Mouse (Mus musculus) hindbrain, embryonic 14.5 days (tissue): ENCODE results near the gene Mroh2a. TPM values are rescaled to one million over a fixed set of nuclear protein-coding genes. Genes with fewer than 3 reads are reported as not detected.

Experiments
- ATAC-seq: fragments of 200-750 bp; cut with Nextera tagmentation; 2 replicates; pipeline ENCODE4 v1.8.0; 2017; ENCODE audit warnings: moderate number of reproducible peaks, mild to moderate bottlenecking, moderate TSS enrichment, moderate library complexity; ENCODE audit not compliant: low FRiP score
- DNase-seq: peaks from one replicate; pipeline ENCODE4 v3.0.0-alpha.2; 2015; ENCODE audit warnings: low spot score
- H3K27ac ChIP-seq: fragments of 300-500 bp; sonication (generic); 2 replicates; pipeline ENCODE4 v1.5.1; 2014; ENCODE audit warnings: mild to moderate bottlenecking, moderate library complexity
- H3K27me3 ChIP-seq: fragments of 300-500 bp; sonication (generic); 2 replicates; pipeline ENCODE4 v1.6.1; 2014; ENCODE audit warnings: mild to moderate bottlenecking, low read length, mixed read lengths; ENCODE audit not compliant: control insufficient read depth, insufficient read depth
- H3K36me3 ChIP-seq: fragments of 300-500 bp; sonication (generic); replicated peaks from 2 replicates; pipeline ENCODE4 v1.6.1; 2014; ENCODE audit not compliant: control insufficient read depth, insufficient read depth
- H3K4me1 ChIP-seq: fragments of 300-500 bp; sonication (generic); replicated peaks from 2 replicates; pipeline ENCODE4 v1.6.1; 2014; ENCODE audit warnings: antibody characterized with exemption, low read length, mixed read lengths; ENCODE audit not compliant: control insufficient read depth, insufficient read depth
- H3K4me2 ChIP-seq: fragments of 300-500 bp; sonication (generic); replicated peaks from 2 replicates; pipeline ENCODE4 v1.6.1; 2014; ENCODE audit warnings: mild to moderate bottlenecking, moderate library complexity
- H3K4me3 ChIP-seq: fragments of 300-500 bp; sonication (generic); replicated peaks from 2 replicates; pipeline ENCODE4 v1.5.1; 2014; ENCODE audit warnings: mild to moderate bottlenecking, low read length
- H3K9ac ChIP-seq: fragments of 300-500 bp; sonication (generic); 2 replicates; pipeline ENCODE4 v1.6.1; 2014
- H3K9me3 ChIP-seq: fragments of 300-500 bp; sonication (generic); 2 replicates; pipeline ENCODE4 v1.6.1; 2016; ENCODE audit warnings: low read length; ENCODE audit not compliant: control insufficient read depth
- WGBS: fragments of 180-500 bp; shearing (Covaris S2); extraction: QIAGEN DNeasy Blood & Tissue Kit; methylation state at CpG from one replicate; pipeline ENCODE4 v1.1.7; 2014; 5-methylcytosine and 5-hydroxymethylcytosine counted together
- polyA plus RNA-seq: library from polyadenylated mRNA; unstranded; fragments of >200 nt; fragmentation: Nextera tagmentation; extraction: Ambion mirVana; gene quantifications from 2 replicates; pipeline ENCODE4 v1.2.1, GENCODE M21; 2014

The Mroh2a gene
- polyA plus RNA-seq, 1 experiment from 2014 or later, result 1.1 TPM

DNA sequence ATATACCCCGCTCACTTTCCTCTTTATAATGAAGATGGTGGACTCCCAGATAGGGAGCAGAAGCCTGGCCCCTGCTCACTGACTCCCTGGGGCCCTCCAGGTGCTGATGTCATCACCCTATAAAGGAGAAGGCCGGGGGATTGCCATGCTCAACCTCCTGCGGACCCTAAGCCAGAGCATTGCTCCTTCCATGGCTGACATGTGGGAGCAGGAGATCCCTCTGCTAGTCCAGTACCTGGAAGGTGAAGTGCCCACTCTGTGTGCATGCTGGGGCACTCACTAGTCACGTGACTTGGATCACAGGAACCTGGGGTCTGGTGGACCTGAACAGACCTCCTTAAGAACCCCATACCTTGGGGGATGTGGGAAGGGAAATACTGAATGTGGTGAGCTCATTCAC lies 13.8 kb downstream of the Mroh2a start:
- Histone ChIP-seq H3K9ac (no peak overlapping the region), H3K4me1 (no peaks in the 10 kb centered on the region), H3K9me3 (peaks cover 99% of the 10 kb centered on the region), H3K27ac (no peak overlapping the region), H3K4me2 (no peak overlapping the region), H3K36me3 (no peaks in the 10 kb centered on the region), H3K27me3 (no peaks in the 10 kb centered on the region), H3K4me3 (no peak overlapping the region)
- no peak for ATAC-seq
- WGBS, result 77% methylated on average over 4 of the region's 4 CpGs
- no peak for DNase-seq

DNA sequence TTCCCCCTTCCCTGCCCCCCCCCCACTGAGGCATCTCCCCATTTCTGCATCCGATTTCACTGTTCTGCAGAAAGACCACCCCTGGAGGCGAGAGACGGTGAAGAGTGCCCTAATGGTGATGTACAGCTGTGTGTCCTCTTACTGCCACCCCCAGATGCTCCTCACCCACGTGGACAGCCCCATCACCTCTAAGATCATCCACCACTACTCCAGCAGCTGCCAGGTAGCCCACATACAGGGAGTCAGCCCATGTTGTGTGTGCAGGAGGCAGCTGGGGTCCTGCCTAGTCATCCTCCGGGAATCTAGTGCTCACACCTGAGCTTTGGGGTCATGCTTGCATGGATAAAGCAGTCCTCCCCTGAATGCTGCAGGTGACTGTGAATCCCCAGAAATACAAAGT lies 17.1 kb downstream of the Mroh2a start:
- ATAC-seq (no peak), DNase-seq (no peak)
- 68% methylated on average over 5 of the region's 5 CpGs for WGBS

DNA sequence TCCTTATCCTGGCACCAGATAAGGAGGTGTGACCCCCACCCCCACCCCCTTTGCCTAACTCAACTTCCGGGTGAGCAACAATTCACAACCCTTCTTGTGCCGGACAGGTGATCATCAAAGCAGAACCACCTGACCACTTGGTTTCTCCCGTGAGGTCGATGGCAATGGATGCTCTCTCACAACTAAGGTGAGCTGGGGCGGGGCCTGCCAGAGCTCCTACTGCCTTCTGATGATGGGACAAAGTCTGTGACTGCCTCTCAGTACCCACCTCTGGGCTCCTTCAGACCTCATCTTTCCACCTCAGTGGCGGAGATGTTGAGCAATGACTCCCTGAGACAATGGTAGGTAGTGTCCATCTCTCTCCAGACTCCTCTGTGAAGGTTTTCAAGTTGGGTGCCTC lies 19.1 kb downstream of the Mroh2a start:
- Histone ChIP-seq H3K9me3 (peaks cover 100% of the 10 kb centered on the region), H3K9ac (no peak overlapping the region), H3K4me2 (no peak overlapping the region), H3K27ac (no peak overlapping the region), H3K36me3 (no peaks in the 10 kb centered on the region), H3K27me3 (no peaks in the 10 kb centered on the region), H3K4me3 (no peak overlapping the region), H3K4me1 (no peaks in the 10 kb centered on the region)
- DNase-seq, result no peak
- 79% methylated on average over 6 of the region's 6 CpGs for WGBS
- no peak for ATAC-seq

More for the DNA sequence above, 17.1 kb downstream of the Mroh2a start:
- Histone ChIP-seq H3K4me1 (no peaks in the 10 kb centered on the region), H3K9me3 (peaks cover 100% of the 10 kb centered on the region), H3K27ac (no peak overlapping the region), H3K4me3 (no peak overlapping the region), H3K27me3 (no peaks in the 10 kb centered on the region), H3K9ac (no peak overlapping the region), H3K36me3 (no peaks in the 10 kb centered on the region), H3K4me2 (no peak overlapping the region)

DNA sequence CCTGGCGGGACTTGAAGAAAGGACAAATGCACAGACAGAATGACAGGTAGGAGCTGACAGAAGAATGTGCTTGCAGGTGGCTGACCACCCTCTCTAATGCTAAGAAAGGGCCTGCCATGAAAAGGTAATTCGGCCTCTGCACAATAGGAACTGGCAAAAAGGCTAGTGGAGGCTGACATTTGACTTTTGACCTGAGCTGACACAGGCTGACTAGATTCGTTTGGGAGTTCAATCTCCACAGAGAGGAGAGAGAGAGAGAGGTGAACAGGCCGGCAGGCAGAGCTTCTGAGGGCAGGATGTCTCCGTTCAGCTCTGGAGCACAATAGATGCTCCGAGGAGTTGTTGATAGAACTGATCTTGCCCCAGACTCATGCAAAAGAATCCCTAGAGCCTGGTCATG lies 19.6 kb downstream of the Mroh2a start:
- Histone ChIP-seq H3K4me3 (no peak overlapping the region), H3K4me1 (no peaks in the 10 kb centered on the region), H3K9ac (no peak overlapping the region), H3K36me3 (no peaks in the 10 kb centered on the region), H3K9me3 (peaks cover 100% of the 10 kb centered on the region), H3K27ac (no peak overlapping the region), H3K4me2 (no peak overlapping the region), H3K27me3 (no peaks in the 10 kb centered on the region)
- no peak for DNase-seq
- no peak for ATAC-seq
- 46% methylated on average over 6 of the region's 6 CpGs for WGBS

DNA sequence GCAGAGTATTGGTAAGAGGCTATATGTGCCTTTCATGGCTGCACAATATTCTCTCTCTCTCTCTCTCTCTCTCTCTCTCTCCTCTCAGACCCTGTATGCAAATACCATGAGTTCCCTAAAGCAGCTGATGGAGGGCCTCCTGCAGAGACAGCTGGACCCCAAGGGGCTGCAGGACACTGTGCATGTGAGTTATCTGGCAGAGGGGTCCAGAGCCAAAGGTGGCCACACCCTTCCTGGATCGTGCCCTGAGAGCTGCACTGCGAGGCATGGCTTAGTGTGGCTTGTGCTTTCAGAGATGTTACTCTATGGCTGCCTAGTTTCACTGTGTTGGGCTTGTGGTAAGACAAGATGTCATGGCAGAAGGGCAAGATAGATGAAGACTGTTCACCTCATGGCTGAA lies 20.9 kb downstream of the Mroh2a start:
- Histone ChIP-seq H3K4me1 (no peaks in the 10 kb centered on the region), H3K36me3 (no peaks in the 10 kb centered on the region), H3K9me3 (peaks cover 98% of the 10 kb centered on the region), H3K27ac (no peak overlapping the region), H3K27me3 (no peaks in the 10 kb centered on the region), H3K4me3 (no peak overlapping the region), H3K9ac (no peak overlapping the region), H3K4me2 (no peak overlapping the region)
- WGBS, result 48% methylated on average over 2 of the region's 2 CpGs
- DNase-seq (no peak), ATAC-seq (no peak)

DNA sequence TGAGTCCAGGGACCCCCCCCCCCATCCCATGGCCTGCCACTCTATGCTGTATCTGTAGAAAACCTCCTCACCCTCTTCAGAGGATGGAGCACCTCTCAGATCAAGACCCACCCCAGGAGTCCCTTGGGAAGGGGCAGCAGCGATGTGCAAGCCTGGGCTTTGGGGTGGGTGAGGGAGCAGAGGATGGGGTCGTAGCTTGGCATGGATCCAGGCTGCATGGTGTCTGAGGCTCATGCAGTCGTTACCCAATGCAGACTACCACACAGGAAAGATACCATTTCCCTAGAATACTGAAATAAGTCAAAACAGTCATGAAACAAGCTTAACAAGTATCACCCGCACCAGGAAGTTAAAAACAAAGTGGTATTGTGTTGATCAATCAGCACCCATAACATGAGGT lies 21.9 kb downstream of the Mroh2a start:
- no peaks in the 10 kb centered on the region for H3K4me1 ChIP-seq
- no peaks in the 10 kb centered on the region for H3K36me3 ChIP-seq
- no peak for ATAC-seq
- no peak overlapping the region for H3K4me3 ChIP-seq
- no peak overlapping the region for H3K27ac ChIP-seq
- no peak overlapping the region for H3K4me2 ChIP-seq
- H3K9me3 ChIP-seq, result peaks cover 98% of the 10 kb centered on the region
- no peak overlapping the region for H3K9ac ChIP-seq
- no peak for DNase-seq
- H3K27me3 ChIP-seq, result no peaks in the 10 kb centered on the region
- 71% methylated on average over 4 of the region's 4 CpGs for WGBS

DNA sequence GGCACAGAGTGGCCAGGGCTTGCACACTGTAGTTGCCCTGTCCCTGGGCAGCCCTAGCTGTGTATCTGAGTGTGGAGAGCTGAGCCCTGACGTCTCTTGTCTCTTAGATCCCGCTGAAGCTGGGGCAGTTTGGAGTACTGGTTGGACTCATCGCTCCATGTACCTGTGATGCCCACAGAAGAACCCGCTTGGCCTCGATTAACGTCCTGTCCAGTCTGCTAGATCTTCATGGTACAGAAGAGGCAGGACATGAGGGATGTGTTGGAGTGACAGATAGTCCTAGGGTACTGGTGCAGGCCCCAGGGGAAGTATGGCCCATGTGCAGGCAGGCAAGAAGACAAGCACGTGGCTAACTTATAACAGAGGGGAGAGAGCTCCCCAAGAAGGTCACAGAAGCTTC lies 22.8 kb downstream of the Mroh2a start:
- H3K4me1 ChIP-seq, result no peaks in the 10 kb centered on the region
- H3K4me3 ChIP-seq, result no peak overlapping the region
- ATAC-seq, result no peak
- no peak overlapping the region for H3K9ac ChIP-seq
- H3K27ac ChIP-seq, result no peak overlapping the region
- H3K9me3 ChIP-seq, result peaks cover 97% of the 10 kb centered on the region
- H3K36me3 ChIP-seq, result no peaks in the 10 kb centered on the region
- 80% methylated on average over 7 of the region's 7 CpGs for WGBS
- DNase-seq, result no peak
- H3K27me3 ChIP-seq, result no peaks in the 10 kb centered on the region
- H3K4me2 ChIP-seq, result no peak overlapping the region

DNA sequence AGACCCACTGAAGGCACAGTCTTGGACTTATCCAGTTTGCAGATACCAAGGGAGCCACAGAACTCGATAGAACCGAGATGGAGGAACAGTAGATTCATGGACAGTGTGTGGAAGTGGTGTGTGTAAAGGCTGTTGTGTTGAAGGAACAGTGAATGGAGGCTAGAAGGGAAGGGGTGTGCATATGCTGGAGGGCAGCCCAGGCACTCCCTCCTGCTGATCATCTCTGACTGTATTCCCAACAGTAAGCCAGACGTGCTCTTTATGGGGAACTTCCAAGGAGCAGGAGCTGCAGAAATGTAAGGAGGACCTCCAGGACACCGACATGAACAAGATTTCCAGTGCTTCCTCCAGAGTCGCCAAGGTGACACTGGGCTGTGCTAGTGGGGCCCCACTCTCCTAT lies 23.2 kb downstream of the Mroh2a start:
- Histone ChIP-seq H3K36me3 (no peaks in the 10 kb centered on the region), H3K4me1 (no peaks in the 10 kb centered on the region), H3K9ac (no peak overlapping the region), H3K27me3 (no peaks in the 10 kb centered on the region), H3K4me3 (no peak overlapping the region), H3K27ac (no peak overlapping the region), H3K4me2 (no peak overlapping the region), H3K9me3 (peaks cover 97% of the 10 kb centered on the region)
- ATAC-seq, result no peak
- no peak for DNase-seq
- 86% methylated on average over 5 of the region's 5 CpGs for WGBS

DNA sequence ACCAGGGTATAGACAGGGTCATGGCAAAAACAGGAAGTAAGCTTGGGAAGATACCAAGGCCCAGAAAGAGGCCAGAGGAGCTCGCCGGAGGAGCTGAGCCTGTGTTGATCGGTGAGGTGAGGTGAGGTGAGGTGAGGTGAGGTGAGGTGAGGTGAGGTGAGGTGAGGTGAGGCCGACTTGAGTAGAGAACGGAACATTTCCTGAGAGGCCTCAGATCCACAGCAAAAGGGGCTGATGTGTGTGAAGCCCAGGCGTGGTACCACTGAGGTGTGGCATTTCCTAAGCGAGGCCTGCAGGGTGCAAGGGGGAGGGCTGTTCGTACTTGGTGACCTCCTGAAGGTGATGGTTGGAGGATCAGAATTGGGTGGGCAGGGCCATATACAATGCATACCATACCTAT lies 26.3 kb downstream of the Mroh2a start:
- ATAC-seq, result no peak

DNA sequence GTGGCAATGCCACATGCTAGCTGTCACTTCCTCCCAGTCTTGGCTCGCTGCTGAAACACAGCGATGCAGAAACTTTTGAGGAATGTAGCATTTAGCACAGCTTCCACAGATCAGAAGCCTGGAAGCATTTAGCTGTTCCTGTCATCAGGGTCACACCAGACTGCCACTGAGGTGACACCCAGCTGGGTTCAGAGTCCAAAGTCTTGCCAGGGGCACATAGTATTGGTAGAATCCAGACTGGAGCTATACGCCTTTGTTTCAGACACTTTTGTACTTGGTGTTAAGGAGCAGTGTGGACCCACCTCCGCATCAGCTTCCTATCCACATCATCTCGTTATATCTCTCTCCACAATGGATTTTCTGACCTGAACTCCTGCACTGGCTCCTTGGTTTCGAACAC lies 26.8 kb downstream of the Mroh2a start:
- ATAC-seq, result no peak
- no peak overlapping the region for H3K27ac ChIP-seq
- H3K4me1 ChIP-seq, result no peaks in the 10 kb centered on the region
- no peak overlapping the region for H3K9ac ChIP-seq
- 75% methylated on average over 6 of the region's 6 CpGs for WGBS
- no peak overlapping the region for H3K4me3 ChIP-seq
- no peaks in the 10 kb centered on the region for H3K27me3 ChIP-seq
- no peaks in the 10 kb centered on the region for H3K36me3 ChIP-seq
- no peak overlapping the region for H3K4me2 ChIP-seq
- peaks cover 91% of the 10 kb centered on the region for H3K9me3 ChIP-seq
- DNase-seq, result no peak

More for the DNA sequence above, 26.3 kb downstream of the Mroh2a start:
- Histone ChIP-seq H3K4me3 (no peak overlapping the region), H3K4me2 (no peak overlapping the region), H3K4me1 (no peaks in the 10 kb centered on the region), H3K27ac (no peak overlapping the region), H3K27me3 (no peaks in the 10 kb centered on the region), H3K9me3 (peaks cover 95% of the 10 kb centered on the region), H3K36me3 (no peaks in the 10 kb centered on the region), H3K9ac (no peak overlapping the region)
- DNase-seq, result no peak
- 77% methylated on average over 8 of the region's 8 CpGs for WGBS
